Mouse (Mus musculus): ENCODE results near the gene Fyttd1. TPM values are rescaled to one million over a fixed set of nuclear protein-coding genes. Genes with fewer than 3 reads are reported as not detected.
"Not testable (repeated sequence)": the region's sequence is repeated elsewhere in the genome, so short reads cannot be mapped to it uniquely, and the experiment has no call there.

Fyttd1 gene
- polyA plus RNA-seq, 1 experiment from 2014 or later = 121 TPM

DNA sequence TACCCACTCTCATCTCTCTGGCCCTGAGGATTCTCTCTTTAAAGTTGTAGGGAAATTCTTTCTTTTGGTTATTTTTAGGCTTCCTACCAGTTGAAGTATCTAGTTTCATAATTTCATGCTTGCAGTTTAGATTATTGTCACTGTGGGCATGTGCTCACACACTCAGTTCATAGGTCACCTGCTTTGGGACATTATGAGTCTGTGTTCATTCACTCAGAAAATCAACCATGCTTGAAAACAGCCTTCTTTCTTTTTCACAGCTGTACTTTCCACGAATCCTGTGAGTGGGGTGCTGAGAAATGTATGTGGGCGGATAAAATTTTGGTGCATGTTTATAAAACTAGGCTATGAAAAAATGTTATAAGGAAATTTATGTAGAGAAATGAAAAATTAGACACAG, 57.2 kb downstream of the Fyttd1 start:
- Histone ChIP-seq H3K4me3 (no peak overlapping the region), H3K9me3 (replicated peaks) (no peaks in the 10 kb centered on the region), H3K9ac (no peak overlapping the region), H3K36me3 (no peaks in the 10 kb centered on the region), H3K27ac (no peak overlapping the region), H3K4me1 (0 out of 2 replicates have a peak, but pooled peaks cover 10% of the 10 kb centered on the region), H3K4me2 (replicated peaks) (no peak overlapping the region), H3K27me3 (no peaks in the 10 kb centered on the region)
- ATAC-seq (ENCODE audit: low FRiP score) = no peak
- 65% methylated on average over 2 of the region's 2 CpGs for WGBS

DNA sequence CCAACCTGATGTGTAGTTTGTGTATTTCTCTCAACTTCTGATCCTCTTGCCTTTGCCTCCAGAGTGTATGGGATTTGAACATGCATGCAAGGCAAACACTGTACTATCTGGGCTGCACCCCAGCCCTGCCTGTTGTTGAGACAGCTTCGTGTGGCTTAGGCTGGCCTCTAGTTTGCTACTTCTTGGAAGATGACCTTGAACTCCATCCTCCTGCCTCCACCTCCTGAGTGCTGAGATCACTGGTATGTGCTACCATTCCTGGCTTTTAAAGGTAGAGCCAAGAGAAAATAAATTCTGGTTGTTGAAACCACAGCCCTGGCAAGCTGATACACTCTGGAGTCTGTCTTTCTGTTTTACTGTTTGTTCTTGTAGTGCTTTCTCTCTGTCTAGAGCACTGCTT, 57.8 kb downstream of the Fyttd1 start:
- no peak overlapping the region for H3K4me3 ChIP-seq
- no peaks in the 10 kb centered on the region for H3K27me3 ChIP-seq
- H3K27ac ChIP-seq = no peak overlapping the region
- ATAC-seq (ENCODE audit: low FRiP score) = no peak
- no peaks in the 10 kb centered on the region for H3K36me3 ChIP-seq
- 0 out of 2 replicates have a peak, but pooled peaks cover 7% of the 10 kb centered on the region for H3K4me1 ChIP-seq
- no peak overlapping the region for H3K4me2 ChIP-seq (replicated peaks)
- H3K9ac ChIP-seq = no peak overlapping the region
- no peaks in the 10 kb centered on the region for H3K9me3 ChIP-seq (replicated peaks)
- WGBS = 79% methylated on average over 1 of the region's 1 CpGs

DNA sequence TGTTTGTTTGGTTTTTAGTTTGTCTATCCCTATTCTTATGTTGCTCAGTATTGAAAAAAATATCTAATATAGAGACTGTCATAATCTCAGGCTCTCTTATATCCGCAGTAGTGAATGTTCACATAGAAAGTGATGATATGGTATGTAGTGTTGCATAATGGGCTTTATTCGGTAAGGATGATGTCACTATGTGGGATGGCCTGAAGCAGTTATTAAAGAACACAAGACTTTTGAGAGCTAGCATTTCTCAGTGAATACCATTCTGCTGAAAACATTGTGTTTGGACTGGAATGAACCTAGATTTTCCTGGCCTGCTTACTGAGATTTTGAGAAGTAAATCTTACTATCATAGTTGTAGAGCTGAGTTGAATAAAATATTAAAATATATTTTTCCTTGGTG, 60.1 kb downstream of the Fyttd1 start:
- H3K4me3 ChIP-seq = no peak overlapping the region
- no peak for ATAC-seq (ENCODE audit: low FRiP score)

DNA sequence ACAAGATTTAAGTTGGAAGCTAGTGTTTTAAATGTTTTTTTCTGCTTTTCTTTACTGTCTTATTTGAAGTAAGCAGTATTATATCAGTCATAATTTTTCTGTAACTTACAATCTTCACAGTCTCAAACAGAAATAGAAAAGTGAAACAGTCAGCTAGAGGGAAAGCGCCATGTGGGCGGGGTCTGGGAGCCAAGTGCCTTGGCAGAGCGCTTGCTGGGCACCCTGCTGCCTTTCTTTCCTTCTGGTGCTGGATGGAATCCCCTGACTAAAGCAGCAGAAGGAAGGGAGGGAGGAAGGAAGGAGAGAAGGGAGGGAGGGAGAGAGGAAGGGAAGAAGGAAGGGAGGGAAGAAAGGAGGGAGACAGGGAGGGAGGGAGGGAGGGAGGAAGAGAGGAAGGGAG, 62.0 kb downstream of the Fyttd1 start:
- not testable (repeated sequence) for H3K36me3 ChIP-seq; H3K4me1 ChIP-seq; H3K27ac ChIP-seq; ATAC-seq (ENCODE audit: low FRiP score); H3K9ac ChIP-seq; H3K27me3 ChIP-seq; H3K4me3 ChIP-seq; H3K9me3 ChIP-seq (replicated peaks); H3K4me2 ChIP-seq (replicated peaks)
- 25% methylated on average over 3 of the region's 3 CpGs for WGBS

More for the DNA sequence above, 60.1 kb downstream of the Fyttd1 start:
- H3K36me3 ChIP-seq = no peaks in the 10 kb centered on the region
- no peak overlapping the region for H3K27ac ChIP-seq
- 88% methylated on average over 2 of the region's 2 CpGs for WGBS
- H3K9ac ChIP-seq = no peak overlapping the region
- H3K4me1 ChIP-seq = 0 out of 2 replicates have a peak, but pooled peaks cover 7% of the 10 kb centered on the region
- no peak overlapping the region for H3K4me2 ChIP-seq (replicated peaks)
- no peaks in the 10 kb centered on the region for H3K27me3 ChIP-seq
- no peaks in the 10 kb centered on the region for H3K9me3 ChIP-seq (replicated peaks)

DNA sequence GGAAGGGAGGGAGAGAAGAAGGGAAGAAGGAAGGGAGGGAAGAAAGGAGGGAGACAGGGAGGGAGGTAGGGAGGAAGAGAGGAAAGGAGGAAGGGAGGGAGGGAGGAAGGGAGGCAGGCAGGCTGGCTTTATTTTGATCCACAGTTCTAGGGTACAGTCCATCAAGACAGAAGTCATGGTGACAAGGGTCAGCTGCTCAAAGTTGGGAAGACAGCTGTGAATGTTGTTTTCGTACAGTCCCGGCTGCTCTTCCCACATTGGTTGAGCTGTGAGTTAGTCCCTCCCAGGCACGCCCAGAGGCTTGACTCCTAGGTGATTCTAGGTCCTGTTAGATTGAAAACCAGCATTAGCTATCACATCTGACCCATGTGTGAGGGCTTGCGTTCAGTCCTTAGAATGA, 62.4 kb downstream of the Fyttd1 start:
- H3K9me3 ChIP-seq (replicated peaks); ATAC-seq (ENCODE audit: low FRiP score); H3K9ac ChIP-seq; H3K4me3 ChIP-seq; H3K4me2 ChIP-seq (replicated peaks); H3K36me3 ChIP-seq; H3K27me3 ChIP-seq; H3K4me1 ChIP-seq; H3K27ac ChIP-seq: not testable (repeated sequence)
- 87% methylated on average over 4 of the region's 4 CpGs for WGBS

DNA sequence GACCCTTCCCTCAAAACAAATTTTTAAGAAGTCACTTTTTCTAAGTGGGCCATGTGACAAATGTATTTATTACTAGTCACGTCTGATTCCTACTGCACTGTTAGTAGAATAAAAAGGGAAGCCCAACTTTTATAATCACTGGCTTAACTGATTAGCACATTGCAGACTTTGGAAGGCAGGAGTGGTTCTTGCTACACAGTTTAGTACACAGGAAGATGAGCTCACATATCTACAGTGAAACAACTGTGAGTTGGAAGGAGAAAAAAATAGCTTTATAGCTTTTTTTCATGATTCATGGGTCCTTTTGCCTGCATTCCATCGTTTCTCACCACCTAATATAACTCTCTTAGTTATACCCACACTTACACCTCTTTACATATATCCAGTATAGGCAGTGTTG, 63.9 kb downstream of the Fyttd1 start:
- H3K27ac ChIP-seq; H3K9me3 ChIP-seq (replicated peaks); H3K27me3 ChIP-seq; H3K9ac ChIP-seq; H3K4me1 ChIP-seq; H3K36me3 ChIP-seq; H3K4me2 ChIP-seq (replicated peaks); ATAC-seq (ENCODE audit: low FRiP score); H3K4me3 ChIP-seq: not testable (repeated sequence)
- 91% methylated on average over 2 of the region's 2 CpGs for WGBS

DNA sequence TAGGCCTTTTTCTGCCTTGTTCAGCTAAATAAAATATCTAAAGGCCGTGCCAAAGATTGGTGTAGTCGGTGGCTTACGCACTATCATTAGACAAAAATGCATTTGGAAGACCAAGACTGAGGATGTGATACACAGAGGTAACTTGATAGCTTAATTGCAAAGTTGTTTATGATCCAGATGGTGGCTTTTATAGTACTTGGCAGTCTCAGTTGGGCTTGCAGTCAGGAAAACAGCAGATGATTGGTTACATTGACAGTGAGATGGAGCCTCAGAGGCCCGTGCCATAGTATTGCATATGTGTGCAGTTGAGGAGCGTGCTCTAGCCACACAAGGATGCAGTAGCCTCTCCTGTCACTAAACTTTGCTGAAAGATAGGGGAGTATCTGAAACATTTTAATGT, 65.4 kb downstream of the Fyttd1 start:
- H3K4me3 ChIP-seq = no peak overlapping the region
- WGBS = 91% methylated on average over 5 of the region's 5 CpGs
- no peak overlapping the region for H3K4me2 ChIP-seq (replicated peaks)
- no peak overlapping the region for H3K9ac ChIP-seq
- ATAC-seq (ENCODE audit: low FRiP score) = no peak
- H3K9me3 ChIP-seq (replicated peaks) = no peaks in the 10 kb centered on the region
- no peaks in the 10 kb centered on the region for H3K36me3 ChIP-seq
- no peak overlapping the region for H3K27ac ChIP-seq
- no peaks in the 10 kb centered on the region for H3K27me3 ChIP-seq
- no peaks in the 10 kb centered on the region for H3K4me1 ChIP-seq

DNA sequence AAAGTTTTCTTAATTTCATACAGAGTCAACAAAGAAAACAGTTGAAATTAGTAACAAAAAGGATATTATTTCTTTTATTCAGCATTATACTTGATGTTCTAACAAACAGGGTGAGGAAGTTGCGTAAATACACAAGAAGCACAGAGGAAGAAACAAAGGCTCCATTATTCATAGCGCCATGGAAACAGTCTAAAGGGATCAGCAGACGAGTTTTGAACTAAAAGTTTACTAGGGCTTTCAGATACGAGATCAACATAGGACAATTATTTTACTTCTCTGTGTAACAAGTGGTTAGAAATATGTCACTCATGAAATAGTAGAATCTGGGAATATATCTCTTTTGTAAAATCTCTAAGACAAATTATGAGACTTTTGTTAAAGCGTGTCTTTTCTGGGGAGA, 68.1 kb downstream of the Fyttd1 start:
- no peak for ATAC-seq (ENCODE audit: low FRiP score)

DNA sequence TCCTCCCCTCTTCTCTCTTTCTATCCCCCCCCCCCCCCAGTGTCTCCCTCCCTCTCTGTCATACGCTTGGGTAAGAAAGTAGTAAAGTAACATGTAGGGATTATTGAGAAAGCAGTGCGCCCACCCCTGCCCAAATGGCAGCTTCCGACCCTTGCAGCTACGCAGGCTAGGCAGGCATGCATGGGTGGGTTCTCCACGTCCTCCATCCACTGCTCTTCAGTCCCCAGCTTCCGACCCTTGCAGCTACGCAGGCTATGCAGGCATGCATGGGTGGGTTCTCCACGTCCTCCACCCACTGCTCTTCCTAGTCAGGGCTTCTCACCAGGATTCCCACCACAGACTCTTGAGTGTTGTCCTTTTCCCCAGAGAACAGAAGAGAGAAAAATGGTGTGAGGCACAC, 70.7 kb downstream of the Fyttd1 start:
- H3K4me1 ChIP-seq = no peaks in the 10 kb centered on the region
- H3K9ac ChIP-seq = no peak overlapping the region
- H3K27ac ChIP-seq = no peak overlapping the region
- WGBS = 75% methylated on average over 8 of the region's 8 CpGs
- no peak overlapping the region for H3K4me3 ChIP-seq
- H3K9me3 ChIP-seq (replicated peaks) = no peaks in the 10 kb centered on the region
- ATAC-seq (ENCODE audit: low FRiP score) = no peak
- H3K27me3 ChIP-seq = no peaks in the 10 kb centered on the region
- peaks cover 4% of the 10 kb centered on the region; the same call in 1 of the 2 replicates for H3K36me3 ChIP-seq
- no peak overlapping the region for H3K4me2 ChIP-seq (replicated peaks)

More for the DNA sequence above, 68.1 kb downstream of the Fyttd1 start:
- no peaks in the 10 kb centered on the region for H3K9me3 ChIP-seq (replicated peaks)
- no peak overlapping the region for H3K9ac ChIP-seq
- H3K27ac ChIP-seq = no peak overlapping the region
- H3K4me3 ChIP-seq = no peak overlapping the region
- no peaks in the 10 kb centered on the region for H3K27me3 ChIP-seq
- H3K4me1 ChIP-seq = no peaks in the 10 kb centered on the region
- H3K4me2 ChIP-seq (replicated peaks) = no peak overlapping the region
- no peaks in the 10 kb centered on the region for H3K36me3 ChIP-seq
- WGBS = 51% methylated on average over 5 of the region's 5 CpGs

DNA sequence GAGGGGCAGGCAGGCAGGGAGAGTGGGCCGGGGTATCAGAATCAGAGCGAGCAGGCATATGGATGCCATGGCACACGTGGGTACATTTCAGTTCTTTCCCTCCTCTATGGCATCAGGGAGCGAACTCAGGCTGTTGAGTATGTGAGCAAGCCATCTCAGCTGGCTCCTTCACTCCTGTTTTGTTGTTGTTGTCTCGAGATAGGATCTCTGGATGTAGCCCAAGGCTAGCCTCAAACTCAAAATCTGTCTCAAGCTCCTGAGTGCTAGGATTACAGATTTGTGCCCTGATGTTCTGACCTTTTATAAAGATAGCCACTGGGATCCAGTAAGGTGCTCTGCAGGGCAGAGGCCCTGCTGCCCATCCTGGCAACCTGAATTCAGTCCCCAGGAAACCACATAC, 71.4 kb downstream of the Fyttd1 start:
- no peak for ATAC-seq (ENCODE audit: low FRiP score)
- Histone ChIP-seq H3K4me3 (no peak overlapping the region), H3K4me1 (no peaks in the 10 kb centered on the region), H3K4me2 (replicated peaks) (no peak overlapping the region), H3K36me3 (peaks cover 4% of the 10 kb centered on the region; the same call in 1 of the 2 replicates), H3K27me3 (no peaks in the 10 kb centered on the region), H3K27ac (no peak overlapping the region), H3K9me3 (replicated peaks) (no peaks in the 10 kb centered on the region), H3K9ac (no peak overlapping the region)
- 93% methylated on average over 5 of the region's 5 CpGs for WGBS

DNA sequence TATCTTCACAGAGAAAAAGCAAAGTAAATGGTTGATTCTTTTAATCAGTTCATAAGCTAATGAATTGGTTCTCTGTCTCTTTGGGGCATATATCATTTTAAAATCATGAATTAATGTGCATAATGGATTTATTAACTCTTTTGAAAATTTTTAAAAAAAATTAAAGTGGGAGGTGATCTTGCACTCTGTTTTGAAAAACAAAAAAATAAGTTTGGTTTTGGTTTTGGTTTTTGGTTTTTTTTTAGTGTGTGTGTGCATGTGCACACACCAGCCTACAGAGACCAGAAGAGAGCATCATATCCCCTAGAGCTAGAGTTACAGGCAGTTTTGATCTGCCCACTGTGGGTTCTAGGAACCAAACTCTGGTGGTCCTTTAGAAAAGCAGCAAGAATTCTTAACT, 72.0 kb downstream of the Fyttd1 start:
- no peak for ATAC-seq (ENCODE audit: low FRiP score)
- H3K27ac ChIP-seq = no peak overlapping the region
- no peak overlapping the region for H3K4me3 ChIP-seq
- no peak overlapping the region for H3K9ac ChIP-seq
- no peaks in the 10 kb centered on the region for H3K4me1 ChIP-seq
- H3K36me3 ChIP-seq = peaks cover 4% of the 10 kb centered on the region; the same call in 1 of the 2 replicates
- no peak overlapping the region for H3K4me2 ChIP-seq (replicated peaks)
- no peaks in the 10 kb centered on the region for H3K27me3 ChIP-seq
- H3K9me3 ChIP-seq (replicated peaks) = no peaks in the 10 kb centered on the region

DNA sequence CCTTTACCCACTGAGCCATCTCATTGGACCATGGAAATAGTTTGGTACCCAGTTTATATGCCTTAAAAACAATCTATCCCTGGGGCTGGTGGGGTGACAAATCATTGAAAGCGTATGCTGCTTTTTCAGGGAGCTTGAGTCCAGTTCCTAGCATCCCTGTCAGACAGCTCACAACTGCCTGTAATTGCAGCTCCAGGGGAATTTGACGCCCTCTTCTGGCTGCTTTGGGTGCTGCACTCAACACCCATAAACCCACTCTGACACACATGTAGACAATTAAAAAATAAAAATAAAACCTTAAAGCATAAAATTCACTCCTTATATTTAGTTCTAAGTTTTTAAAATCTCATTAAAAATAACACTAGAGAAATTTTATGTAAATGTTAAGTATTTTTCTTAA, 73.8 kb downstream of the Fyttd1 start:
- no peak overlapping the region for H3K27ac ChIP-seq
- WGBS = 88% methylated on average over 2 of the region's 2 CpGs
- H3K9me3 ChIP-seq (replicated peaks) = no peaks in the 10 kb centered on the region
- ATAC-seq (ENCODE audit: low FRiP score) = no peak
- H3K4me2 ChIP-seq (replicated peaks) = no peak overlapping the region
- no peak overlapping the region for H3K9ac ChIP-seq
- no peak overlapping the region for H3K4me3 ChIP-seq
- no peaks in the 10 kb centered on the region for H3K4me1 ChIP-seq
- H3K36me3 ChIP-seq = peaks cover 13% of the 10 kb centered on the region
- H3K27me3 ChIP-seq = no peaks in the 10 kb centered on the region

DNA sequence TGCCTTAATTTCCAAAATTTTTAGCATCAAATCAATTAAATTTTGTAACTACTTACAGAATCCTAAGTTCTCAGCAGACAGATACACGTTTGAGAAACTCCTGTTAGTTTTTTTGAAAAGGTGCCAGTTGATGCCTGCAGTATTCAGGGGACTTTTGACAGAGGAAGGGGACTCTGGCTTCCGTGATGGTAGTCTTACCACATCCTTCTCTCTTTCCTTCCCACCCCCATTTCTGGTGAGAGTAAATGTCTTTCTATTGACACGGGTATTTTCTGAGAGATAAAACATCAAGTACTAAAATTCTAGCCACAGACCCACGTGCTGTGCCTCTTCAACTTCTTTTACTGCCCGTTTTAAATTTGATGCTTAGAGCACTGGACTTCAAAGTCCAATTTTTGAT, 76.5 kb downstream of the Fyttd1 start:
- H3K9ac ChIP-seq = no peak overlapping the region
- no peak overlapping the region for H3K4me3 ChIP-seq
- no peaks in the 10 kb centered on the region for H3K9me3 ChIP-seq (replicated peaks)
- no peak overlapping the region for H3K27ac ChIP-seq
- H3K4me2 ChIP-seq (replicated peaks) = no peak overlapping the region
- peaks cover 13% of the 10 kb centered on the region for H3K36me3 ChIP-seq
- no peak for ATAC-seq (ENCODE audit: low FRiP score)
- WGBS = 87% methylated on average over 5 of the region's 5 CpGs
- no peaks in the 10 kb centered on the region for H3K4me1 ChIP-seq
- H3K27me3 ChIP-seq = no peaks in the 10 kb centered on the region

DNA sequence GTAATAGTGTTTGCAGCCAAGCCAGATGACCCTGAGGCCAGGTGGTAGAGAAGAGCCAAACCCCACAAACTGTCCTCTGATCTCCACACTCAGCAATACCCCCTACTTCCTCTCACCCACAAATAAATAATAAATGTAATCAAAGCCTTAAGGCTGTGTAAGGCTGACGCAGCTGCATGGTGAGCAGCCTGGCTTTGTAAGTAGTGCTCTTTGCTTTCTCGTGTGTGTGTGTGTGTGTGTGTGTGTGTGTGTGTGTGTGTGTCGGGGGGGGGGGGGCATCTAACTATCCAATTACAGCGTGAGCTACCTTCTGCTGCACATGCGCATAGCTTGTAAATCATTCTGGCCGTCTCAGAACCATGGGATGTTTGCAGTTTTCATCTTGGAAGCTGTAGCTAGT, 77.0 kb downstream of the Fyttd1 start:
- Histone ChIP-seq H3K9me3 (replicated peaks) (no peaks in the 10 kb centered on the region), H3K4me3 (no peak overlapping the region), H3K27ac (no peak overlapping the region), H3K4me1 (no peaks in the 10 kb centered on the region), H3K4me2 (replicated peaks) (no peak overlapping the region), H3K36me3 (peaks cover 15% of the 10 kb centered on the region), H3K27me3 (no peaks in the 10 kb centered on the region), H3K9ac (no peak overlapping the region)
- no peak for ATAC-seq (ENCODE audit: low FRiP score)
- WGBS = 70% methylated on average over 6 of the region's 6 CpGs
